Mouse (Mus musculus) heart, postnatal 10 days (tissue): ENCODE data around the gene Slpi. TPM values are rescaled to one million over a fixed set of nuclear protein-coding genes. Genes with fewer than 3 reads are reported as not detected.
"Not testable (repeated sequence)": the region's sequence is repeated elsewhere in the genome, so short reads cannot be mapped to it uniquely, and the experiment has no call there.

Source experiments
- DNase-seq, 2 experiments: peaks; one replicate each; pipeline ENCODE4 v3.0.0; 2021
- intact Hi-C: fragments of 180-260 bp; cut with DNase I; formaldehyde crosslinking; loops from one replicate; pipeline ENCODE4 v1.15.1; 2025
- microRNA-seq, 2 experiments: library from miRNA; unstranded; fragments of <30 nt; microRNA quantifications; one replicate each; pipeline ENCODE4 v1.2.0; 2022
- total RNA-seq, 2 experiments: library from RNA; stranded (reverse); gene quantifications; 2 replicates each; pipeline ENCODE4 v1.2.3; 2021

Slpi gene
- total RNA-seq, 2 experiments from 2014 or later = 0.45 to 0.77 TPM

DNA sequence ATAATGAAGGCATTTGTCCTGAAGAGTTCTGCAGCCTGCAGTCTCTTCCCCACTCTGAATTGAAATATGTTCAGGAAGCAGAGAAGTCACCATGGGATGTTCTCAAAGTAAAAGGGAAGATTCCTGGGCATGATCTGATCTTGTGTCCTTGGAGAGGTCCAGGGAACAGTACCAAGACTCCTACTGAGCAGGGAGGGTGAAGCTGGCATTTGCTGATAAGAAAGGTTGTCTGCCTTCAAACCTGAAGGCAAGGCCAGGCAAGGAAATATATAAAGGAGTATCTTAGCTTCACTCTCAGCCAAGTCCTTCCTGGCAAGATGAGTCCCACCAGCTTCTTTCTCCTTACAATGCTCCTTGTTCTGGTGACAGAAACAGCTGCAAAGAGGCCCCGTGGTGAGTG lies 72.4 kb downstream of the Slpi start, which contains the start of gene Svs6:
Svs6 (plus strand) TSS at position 301 of the 400 bp plus-strand sequence.
- DNase-seq, intact Hi-C loops: not testable (repeated sequence)

DNA sequence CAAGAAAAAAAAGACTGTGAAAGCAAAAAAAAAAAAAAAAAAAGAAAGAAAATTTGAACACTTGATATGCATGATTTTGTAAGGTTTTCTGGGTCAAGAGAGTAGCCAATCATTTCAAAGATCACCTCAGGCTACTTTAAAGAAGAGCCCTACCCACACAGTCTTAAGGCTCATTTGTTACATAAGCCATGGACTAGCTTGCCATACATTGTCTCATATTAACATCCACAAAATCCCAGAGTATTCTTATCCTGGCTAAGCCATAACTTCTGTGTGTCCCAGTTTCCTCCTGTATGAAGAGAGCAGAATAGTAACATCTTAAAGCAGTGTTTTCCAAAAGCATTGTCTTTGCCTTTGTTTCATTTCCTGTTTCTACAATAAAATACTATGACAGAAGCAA lies 73.4 kb downstream of the Slpi start:
- DNase-seq, intact Hi-C loops: not testable (repeated sequence)

DNA sequence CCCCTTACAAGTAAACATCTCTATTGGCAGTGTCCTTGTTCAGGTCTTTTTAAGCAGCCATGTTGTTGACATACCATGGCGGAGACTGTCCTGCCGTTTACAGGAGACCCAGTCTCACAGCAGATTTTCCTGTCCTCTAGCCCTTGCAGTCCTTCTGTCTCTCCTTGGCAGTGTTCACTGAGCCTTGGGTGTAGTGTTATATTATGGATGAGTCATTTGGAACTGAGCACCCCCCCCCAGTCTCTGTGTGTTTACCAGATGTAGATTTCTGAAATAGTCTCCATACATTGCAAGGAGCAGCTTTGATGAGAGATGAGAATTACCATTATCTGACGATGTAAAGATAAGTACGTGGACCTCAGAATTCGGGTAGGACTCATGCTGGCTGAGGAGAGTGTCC lies 76.3 kb downstream of the Slpi start:
- no peak for DNase-seq
- intact Hi-C loops = no loop called here

Small RNA genes within 50 kb of the gene (microRNA-seq; reads per million reads assigned to microRNA genes)
- 0 reads per million in 2 experiments for gene Mir7678

Other genes with a start within 250 kb of the Slpi start
- gene Kcns1, start 218.0 kb downstream of the Slpi start, total RNA-seq = under 1 TPM; 0.14 to 0.15 TPM
- not detected for gene Wfdc5, start 206.4 kb downstream of the Slpi start, total RNA-seq
- not detected for gene Wfdc12, start 198.5 kb downstream of the Slpi start, total RNA-seq
- gene Wfdc15a, start 189.0 kb downstream of the Slpi start, total RNA-seq = not detected
- not detected for gene Wfdc15b, start 167.4 kb downstream of the Slpi start, total RNA-seq
- gene Svs2, start 150.6 kb downstream of the Slpi start, total RNA-seq = not detected
- gene Svs3b, start 132.5 kb downstream of the Slpi start, total RNA-seq = not detected
- not detected for gene Svs4, start 110.6 kb downstream of the Slpi start, total RNA-seq
- not detected for gene Svs3a, start 99.8 kb downstream of the Slpi start, total RNA-seq
- not detected for gene Svs6, start 72.3 kb downstream of the Slpi start, total RNA-seq
- not detected for gene Svs5, start 56.4 kb downstream of the Slpi start, total RNA-seq
- gene Rbpjl, start 14.0 kb upstream of the Slpi start, total RNA-seq = not detected
- gene Matn4, start 16.1 kb upstream of the Slpi start, total RNA-seq = 1 to 10 TPM; 1.2 to 2.3 TPM
- gene Sdc4, start 54.8 kb upstream of the Slpi start, total RNA-seq = 10 to 100 TPM; 24.3 to 39.3 TPM
- gene Sys1, start 67.9 kb upstream of the Slpi start, total RNA-seq = 10 to 100 TPM; 21.3 to 25.1 TPM
- gene Gm20458, start 71.9 kb upstream of the Slpi start, total RNA-seq = 1 to 10 TPM; 5.5 to 7.4 TPM
- not detected for gene Trp53tg5, start 84.6 kb upstream of the Slpi start, total RNA-seq
- gene Dbndd2, start 97.0 kb upstream of the Slpi start, total RNA-seq = 10 to 100 TPM; 17.1 to 18.9 TPM
- gene Pigt, start 108.4 kb upstream of the Slpi start, total RNA-seq = 10 to 100 TPM; 56.4 to 56.8 TPM
- 1 to 10 TPM in 1 of 2 experiments, under 1 TPM in 1; 0.84 to 1.0 TPM for gene Wfdc2, start 173.3 kb upstream of the Slpi start, total RNA-seq
- not detected for gene Spint3, start 184.4 kb upstream of the Slpi start, total RNA-seq
- not detected for gene Wfdc6a, start 196.4 kb upstream of the Slpi start, total RNA-seq
- gene Eppin, start 204.5 kb upstream of the Slpi start, total RNA-seq = not detected
- not detected for gene Wfdc6b, start 224.4 kb upstream of the Slpi start, total RNA-seq
- gene Wfdc8, start 224.5 kb upstream of the Slpi start, total RNA-seq = not detected
- not detected for gene Wfdc16, start 249.7 kb upstream of the Slpi start, total RNA-seq